Mouse (Mus musculus) midbrain, embryonic 16.5 days (tissue): ENCODE measurements around the gene Nfe2l3. TPM values are rescaled to one million over a fixed set of nuclear protein-coding genes. Genes with fewer than 3 reads are reported as not detected.

Experiments used
- ATAC-seq: fragments of 200-750 bp; cut with Nextera tagmentation; 2 replicates; pipeline ENCODE4 v1.8.0; 2017; ENCODE audit warnings: moderate TSS enrichment
- H3K27ac ChIP-seq: fragments of 300-500 bp; sonication (generic); 2 replicates; pipeline ENCODE4 v1.5.1; 2014; ENCODE audit warnings: mild to moderate bottlenecking, low read length, mixed read lengths
- H3K27me3 ChIP-seq: fragments of 300-500 bp; sonication (generic); 2 replicates; pipeline ENCODE4 v1.6.1; 2014; ENCODE audit warnings: low read depth, low read length, mixed read lengths; ENCODE audit not compliant: control insufficient read depth, insufficient read depth
- H3K36me3 ChIP-seq: fragments of 300-500 bp; sonication (generic); 2 replicates; pipeline ENCODE4 v1.6.1; 2014; ENCODE audit warnings: mild to moderate bottlenecking, low read length, moderate library complexity, mixed read lengths; ENCODE audit not compliant: control insufficient read depth, insufficient read depth
- H3K4me1 ChIP-seq: fragments of 300-500 bp; sonication (generic); 2 replicates; pipeline ENCODE4 v1.6.1; 2014; ENCODE audit warnings: mild to moderate bottlenecking, low read length, mixed read lengths; ENCODE audit not compliant: control insufficient read depth, insufficient read depth
- H3K4me2 ChIP-seq: fragments of 300-500 bp; sonication (generic); 2 replicates; pipeline ENCODE4 v1.6.1; 2014; ENCODE audit warnings: mild to moderate bottlenecking, low read length, mixed read lengths
- H3K4me3 ChIP-seq: fragments of 300-500 bp; sonication (generic); 2 replicates; pipeline ENCODE4 v1.5.1; 2014; ENCODE audit warnings: low read depth, mild to moderate bottlenecking, low read length, moderate library complexity, mixed read lengths
- H3K9ac ChIP-seq: fragments of 300-500 bp; sonication (generic); 2 replicates; pipeline ENCODE4 v1.6.1; 2014; ENCODE audit warnings: low read depth, low read length, mixed read lengths
- H3K9me3 ChIP-seq: fragments of 300-500 bp; sonication (generic); replicated peaks from 2 replicates; pipeline ENCODE4 v1.6.1; 2014; ENCODE audit warnings: mild to moderate bottlenecking, low read length, mixed read lengths; ENCODE audit not compliant: control insufficient read depth, poor library complexity, severe bottlenecking
- WGBS: fragments of 180-500 bp; shearing (Covaris S2); extraction: QIAGEN DNeasy Blood & Tissue Kit; methylation state at CpG from one replicate; pipeline ENCODE4 v1.1.7; 2014; 5-methylcytosine and 5-hydroxymethylcytosine counted together
- polyA plus RNA-seq: library from polyadenylated mRNA; unstranded; fragments of >200 nt; fragmentation: Nextera tagmentation; extraction: Ambion mirVana; gene quantifications from 2 replicates; pipeline ENCODE4 v1.2.1, GENCODE M21; 2015

Gene Nfe2l3
- polyA plus RNA-seq, 1 experiment from 2014 or later: 9.6 TPM

- Histone ChIP-seq H3K4me2 (no peak overlapping the region), H3K27ac (no peak overlapping the region), H3K27me3 (no peaks in the 10 kb centered on the region), H3K9me3 (no peaks in the 10 kb centered on the region), H3K9ac (no peak overlapping the region), H3K4me3 (no peak overlapping the region), H3K36me3 (no peaks in the 10 kb centered on the region), H3K4me1 (no peaks in the 10 kb centered on the region)
- WGBS: 16% methylated on average over 6 of the region's 6 CpGs
- 0 out of 2 replicates have a peak, but pooled peaks have one; percentile 36 for ATAC-seq
These were observed 33.4 kb upstream of the Nfe2l3 start for GRCm38 (mm10) chr6:51399113-51399518.

- H3K27ac ChIP-seq: no peak overlapping the region
- ATAC-seq: no peak
- no peak overlapping the region for H3K4me2 ChIP-seq
- no peak overlapping the region for H3K9ac ChIP-seq
- H3K9me3 ChIP-seq: no peaks in the 10 kb centered on the region
- H3K27me3 ChIP-seq: no peaks in the 10 kb centered on the region
- no peaks in the 10 kb centered on the region for H3K36me3 ChIP-seq
- no peaks in the 10 kb centered on the region for H3K4me1 ChIP-seq
- 77% methylated on average over 6 of the region's 6 CpGs for WGBS
- no peak overlapping the region for H3K4me3 ChIP-seq
These were observed 31.2 kb upstream of the Nfe2l3 start for GRCm38 (mm10) chr6:51401294-51401693.

GRCm38 (mm10) chr6:51403598-51403997, 28.9 kb upstream of the Nfe2l3 start:
- H3K4me1 ChIP-seq: no peaks in the 10 kb centered on the region
- H3K9me3 ChIP-seq: no peaks in the 10 kb centered on the region
- 91% methylated on average over 5 of the region's 5 CpGs for WGBS

GRCm38 (mm10) chr6:51404502-51404901, 28.0 kb upstream of the Nfe2l3 start:
- no peaks in the 10 kb centered on the region for H3K9me3 ChIP-seq
- no peak overlapping the region for H3K4me3 ChIP-seq
- H3K27me3 ChIP-seq: no peaks in the 10 kb centered on the region
- no peak overlapping the region for H3K9ac ChIP-seq
- H3K4me2 ChIP-seq: no peak overlapping the region
- no peak overlapping the region for H3K27ac ChIP-seq
- WGBS: 83% methylated on average over 4 of the region's 4 CpGs
- no peaks in the 10 kb centered on the region for H3K36me3 ChIP-seq
- ATAC-seq: no peak
- H3K4me1 ChIP-seq: no peaks in the 10 kb centered on the region

More at GRCm38 (mm10) chr6:51403598-51403997, 28.9 kb upstream of the Nfe2l3 start:
- no peak overlapping the region for H3K27ac ChIP-seq
- H3K4me2 ChIP-seq: no peak overlapping the region
- no peak for ATAC-seq
- H3K4me3 ChIP-seq: no peak overlapping the region
- H3K27me3 ChIP-seq: no peaks in the 10 kb centered on the region
- no peak overlapping the region for H3K9ac ChIP-seq
- no peaks in the 10 kb centered on the region for H3K36me3 ChIP-seq

GRCm38 (mm10) chr6:51416433-51416832, 16.0 kb upstream of the Nfe2l3 start:
- Histone ChIP-seq H3K4me3 (no peak overlapping the region), H3K4me1 (no peaks in the 10 kb centered on the region), H3K9ac (no peak overlapping the region), H3K27ac (no peak overlapping the region), H3K36me3 (no peaks in the 10 kb centered on the region), H3K4me2 (no peak overlapping the region), H3K27me3 (no peaks in the 10 kb centered on the region), H3K9me3 (no peaks in the 10 kb centered on the region)
- no peak for ATAC-seq
- 68% methylated on average over 1 of the region's 1 CpGs for WGBS

GRCm38 (mm10) chr6:51417306-51417936, 15.0 kb upstream of the Nfe2l3 start:
- H3K4me3 ChIP-seq: no peak overlapping the region
- no peak overlapping the region for H3K27ac ChIP-seq
- H3K4me1 ChIP-seq: no peaks in the 10 kb centered on the region
- H3K36me3 ChIP-seq: no peaks in the 10 kb centered on the region
- no peak overlapping the region for H3K9ac ChIP-seq
- no peak for ATAC-seq
- H3K27me3 ChIP-seq: no peaks in the 10 kb centered on the region
- no peak overlapping the region for H3K4me2 ChIP-seq
- H3K9me3 ChIP-seq: no peaks in the 10 kb centered on the region
- WGBS: 94% methylated on average over 4 of the region's 4 CpGs

- no peaks in the 10 kb centered on the region for H3K9me3 ChIP-seq
- no peak overlapping the region for H3K4me2 ChIP-seq
- no peak overlapping the region for H3K9ac ChIP-seq
- no peaks in the 10 kb centered on the region for H3K4me1 ChIP-seq
- no peak overlapping the region for H3K27ac ChIP-seq
- no peaks in the 10 kb centered on the region for H3K27me3 ChIP-seq
- no peak for ATAC-seq
- no peak overlapping the region for H3K4me3 ChIP-seq
- WGBS: 52% methylated on average over 11 of the region's 11 CpGs
- no peaks in the 10 kb centered on the region for H3K36me3 ChIP-seq
These were observed 8.9 kb upstream of the Nfe2l3 start for GRCm38 (mm10) chr6:51423466-51424122.

GRCm38 (mm10) chr6:51424537-51424936, 7.9 kb upstream of the Nfe2l3 start:
- Histone ChIP-seq H3K27me3 (no peaks in the 10 kb centered on the region), H3K27ac (no peak overlapping the region), H3K4me3 (no peak overlapping the region), H3K4me1 (no peaks in the 10 kb centered on the region), H3K36me3 (no peaks in the 10 kb centered on the region), H3K9ac (no peak overlapping the region), H3K9me3 (no peaks in the 10 kb centered on the region), H3K4me2 (no peak overlapping the region)
- 90% methylated on average over 2 of the region's 2 CpGs for WGBS
- ATAC-seq: no peak

- H3K9ac ChIP-seq: no peak overlapping the region
- no peak overlapping the region for H3K27ac ChIP-seq
- peaks cover 19% of the 10 kb centered on the region for H3K4me1 ChIP-seq
- H3K4me2 ChIP-seq: peak overlapping the region; percentile 83
- H3K36me3 ChIP-seq: no peaks in the 10 kb centered on the region
- H3K9me3 ChIP-seq: no peaks in the 10 kb centered on the region
- no peak for ATAC-seq
- H3K4me3 ChIP-seq: peak overlapping the region; percentile 69
- WGBS: 50% methylated on average over 7 of the region's 7 CpGs
- H3K27me3 ChIP-seq: peaks cover 2% of the 10 kb centered on the region; the same call in 1 of the 2 replicates
These were observed 1.8 kb downstream of the Nfe2l3 start for GRCm38 (mm10) chr6:51434270-51434669.
